Mouse (Mus musculus) stomach, postnatal 0 days (tissue): ENCODE results near the gene Aco2.

Experiments
- CTCF ChIP-seq: IDR thresholded peaks from 2 replicates; pipeline ENCODE4 v1.5.1; 2016; ENCODE audit warnings: antibody characterized with exemption, low read depth, mild to moderate bottlenecking, moderate library complexity
- EP300 ChIP-seq: optimal IDR thresholded peaks from 2 replicates; pipeline ENCODE3; 2016; ENCODE audit warnings: antibody characterized with exemption

DNA sequence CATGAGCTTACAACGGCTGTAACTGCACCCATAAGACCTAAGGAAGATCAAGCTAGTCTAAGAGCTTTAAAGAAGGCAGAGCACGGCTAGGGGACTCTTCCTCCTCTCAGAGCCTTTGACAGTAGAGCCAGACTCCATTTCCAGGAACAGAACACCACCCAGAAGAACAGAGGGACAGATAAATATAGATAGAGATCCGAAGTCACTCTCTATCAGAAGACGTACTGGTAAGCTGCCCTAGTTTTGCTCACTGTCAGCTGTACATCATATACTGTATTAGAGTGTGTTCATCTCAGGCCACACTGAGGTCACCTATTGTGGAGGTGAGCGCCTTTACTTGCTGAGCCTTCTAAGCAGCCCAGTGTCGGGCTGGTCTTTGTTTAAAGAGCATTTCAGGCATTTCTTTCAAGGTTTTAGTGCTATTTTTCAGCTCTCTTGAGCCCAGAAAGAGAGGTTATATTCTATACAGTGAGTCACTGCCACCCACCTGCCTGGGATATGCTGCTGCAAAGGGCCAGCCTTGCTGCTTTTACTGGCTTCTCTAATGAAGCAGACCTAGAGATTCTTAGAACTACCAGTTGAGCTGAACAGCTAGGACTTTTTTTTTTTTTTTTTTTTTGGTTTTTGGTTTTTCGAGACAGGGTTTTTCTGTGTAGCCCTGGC lies 19.2 kb downstream of the Aco2 start:
- no peak for TF ChIP-seq CTCF
- TF ChIP-seq EP300 = no peak
